Mouse (Mus musculus) liver, embryonic 14.5 days (tissue): ENCODE data around the gene Pear1.

Source experiments
- CTCF ChIP-seq: IDR thresholded peaks from 2 replicates; pipeline ENCODE4 v1.5.1; 2016; ENCODE audit warnings: antibody characterized with exemption, low read depth, control low read depth
- EP300 ChIP-seq: IDR thresholded peaks from 2 replicates; pipeline ENCODE4 v1.6.1; 2016; ENCODE audit warnings: antibody characterized with exemption, low read depth

DNA sequence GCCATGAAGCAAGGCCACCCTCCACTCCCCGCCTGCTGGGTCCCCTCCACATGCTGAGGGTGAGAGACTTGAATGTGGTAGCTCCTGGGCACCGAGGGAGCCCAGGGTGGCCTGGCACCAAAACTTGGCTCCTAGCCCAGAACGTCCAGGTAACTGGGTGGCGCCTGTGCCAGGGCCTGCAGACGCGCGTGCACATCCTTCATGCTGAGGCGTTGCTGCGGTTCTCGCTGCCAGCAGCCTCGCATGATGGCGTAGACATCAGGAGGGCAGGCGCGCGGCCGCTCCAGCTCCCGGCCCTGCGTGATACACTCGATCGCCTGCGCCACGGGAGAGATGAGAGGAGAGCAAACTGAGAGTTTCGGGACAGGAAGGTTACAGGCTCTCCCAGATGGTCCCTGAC, 45.8 kb downstream of the Pear1 start:
- TF ChIP-seq CTCF (no peak), EP300 (no peak)
